Mouse (Mus musculus): Measurements from ENCODE around the gene Usp18.

The Usp18 gene

GRCm38 (mm10) chr6:121224993-121225392 is 20.7 kb upstream of the Usp18 start:
- peak; percentile 50 for DNase-seq (ENCODE audit: low spot score)

- DNase-seq (ENCODE audit: low spot score) = no peak
Observed at GRCm38 (mm10) chr6:121226043-121226442, 19.7 kb upstream of the Usp18 start.

GRCm38 (mm10) chr6:121226744-121227143 is 19.0 kb upstream of the Usp18 start:
- no peak for DNase-seq (ENCODE audit: low spot score)

- DNase-seq (ENCODE audit: low spot score) = no peak
Observed at GRCm38 (mm10) chr6:121228421-121228820, 17.3 kb upstream of the Usp18 start.

GRCm38 (mm10) chr6:121232652-121233051 is 13.1 kb upstream of the Usp18 start:
- DNase-seq (ENCODE audit: low spot score) = no peak

- no peak for DNase-seq (ENCODE audit: low spot score)
Observed at GRCm38 (mm10) chr6:121236386-121236785, 9.3 kb upstream of the Usp18 start.

- DNase-seq (ENCODE audit: low spot score) = no peak
Observed at GRCm38 (mm10) chr6:121238209-121238608, 7.5 kb upstream of the Usp18 start.

GRCm38 (mm10) chr6:121241780-121242179 is 3.9 kb upstream of the Usp18 start:
- no peak for DNase-seq (ENCODE audit: low spot score)

- DNase-seq (ENCODE audit: low spot score) = no peak
Observed at GRCm38 (mm10) chr6:121243161-121243560, 2.5 kb upstream of the Usp18 start.

GRCm38 (mm10) chr6:121246037-121246361 is 293 bp downstream of the Usp18 start:
- DNase-seq (ENCODE audit: low spot score) = no peak

- DNase-seq (ENCODE audit: low spot score) = no peak
Observed at GRCm38 (mm10) chr6:121250406-121250805, 4.7 kb downstream of the Usp18 start.

GRCm38 (mm10) chr6:121251256-121251655 is 5.5 kb downstream of the Usp18 start:
- no peak for DNase-seq (ENCODE audit: low spot score)

- DNase-seq (ENCODE audit: low spot score) = peak; percentile 83
Observed at GRCm38 (mm10) chr6:121260548-121260947, 14.8 kb downstream of the Usp18 start.

GRCm38 (mm10) chr6:121261233-121261632 is 15.5 kb downstream of the Usp18 start:
- no peak for DNase-seq (ENCODE audit: low spot score)

GRCm38 (mm10) chr6:121262004-121262403 is 16.3 kb downstream of the Usp18 start:
- DNase-seq (ENCODE audit: low spot score) = no peak

- DNase-seq (ENCODE audit: low spot score) = no peak
Observed at GRCm38 (mm10) chr6:121262496-121262895, 16.8 kb downstream of the Usp18 start.

GRCm38 (mm10) chr6:121270156-121270555 is 24.4 kb downstream of the Usp18 start:
- no peak for DNase-seq (ENCODE audit: low spot score)

GRCm38 (mm10) chr6:121271707-121272074 is 26.0 kb downstream of the Usp18 start:
- DNase-seq (ENCODE audit: low spot score) = no peak

- DNase-seq (ENCODE audit: low spot score) = peak; percentile 94
Observed at GRCm38 (mm10) chr6:121272075-121272800, 26.5 kb downstream of the Usp18 start.

GRCm38 (mm10) chr6:121274356-121274755 is 28.6 kb downstream of the Usp18 start:
- DNase-seq (ENCODE audit: low spot score) = peak; percentile 73

GRCm38 (mm10) chr6:121284132-121284531 is 38.4 kb downstream of the Usp18 start:
- DNase-seq (ENCODE audit: low spot score) = no peak

- DNase-seq (ENCODE audit: low spot score) = peak; percentile 9
Observed at GRCm38 (mm10) chr6:121299317-121299716, 53.6 kb downstream of the Usp18 start.

- peak; percentile 85 for DNase-seq (ENCODE audit: low spot score)
Observed at GRCm38 (mm10) chr6:121299954-121300353, 54.2 kb downstream of the Usp18 start, which contains the start of gene Slc6a13. Slc6a13 (plus strand) TSS chr6:121300227.

- DNase-seq (ENCODE audit: low spot score) = no peak
Observed at GRCm38 (mm10) chr6:121300504-121300903, 54.8 kb downstream of the Usp18 start.
